Mouse (Mus musculus) stomach, postnatal 0 days (tissue): ENCODE measurements around the gene Dnaaf1.

ENCODE experiments used
- CTCF ChIP-seq: IDR thresholded peaks from 2 replicates; pipeline ENCODE4 v1.5.1; 2016; ENCODE audit warnings: antibody characterized with exemption, low read depth, mild to moderate bottlenecking, moderate library complexity
- EP300 ChIP-seq: optimal IDR thresholded peaks from 2 replicates; pipeline ENCODE3; 2016; ENCODE audit warnings: antibody characterized with exemption

DNA sequence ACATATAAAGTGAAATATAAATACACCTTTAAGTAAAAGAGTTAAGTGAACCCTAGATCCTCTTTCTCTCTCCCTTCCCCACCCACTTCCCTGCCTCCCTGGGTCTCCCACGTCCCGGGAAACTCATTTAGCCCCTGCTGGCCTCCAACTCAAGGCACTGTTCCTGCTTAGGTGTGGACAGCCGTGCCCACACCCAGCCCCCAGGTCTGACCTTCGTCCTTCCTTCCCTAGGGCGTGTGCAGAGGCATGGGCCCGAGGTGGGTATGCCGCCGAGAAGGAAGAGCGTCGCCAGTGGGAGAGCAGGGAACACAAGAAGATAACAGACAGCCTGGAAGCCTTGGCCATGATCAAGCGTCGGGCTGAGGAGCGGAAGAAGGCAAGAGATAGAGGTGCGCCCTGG, 15.3 kb downstream of the Dnaaf1 start:
- TF ChIP-seq EP300 = no peak
- TF ChIP-seq CTCF = no peak
